Mouse (Mus musculus) midbrain, postnatal 0 days (tissue): Measurements from ENCODE around the gene 1700092M07Rik. TPM values are rescaled to one million over a fixed set of nuclear protein-coding genes. Genes with fewer than 3 reads are reported as not detected.
A peak's percentile ranks its signal among the peaks of the same experiment; 100 is the strongest.
"Not testable (repeated sequence)": the region's sequence is repeated elsewhere in the genome, so short reads cannot be mapped to it uniquely, and the experiment has no call there.

Experiments used
- ATAC-seq: fragments of 200-750 bp; cut with Nextera tagmentation; 2 replicates; pipeline ENCODE4 v1.8.0; 2017; ENCODE audit warnings: moderate number of reproducible peaks, mild to moderate bottlenecking, moderate TSS enrichment, moderate library complexity; ENCODE audit not compliant: low FRiP score
- DNase-seq: peaks from one replicate; pipeline ENCODE4 v3.0.0-alpha.2; 2015; ENCODE audit warnings: low spot score
- H3K27ac ChIP-seq: fragments of 300-500 bp; sonication (generic); 2 replicates; pipeline ENCODE4 v1.5.1; 2014; ENCODE audit warnings: low read depth, mild to moderate bottlenecking, low read length, mixed read lengths
- H3K27me3 ChIP-seq: fragments of 300-500 bp; sonication (generic); 2 replicates; pipeline ENCODE4 v1.6.1; 2014; ENCODE audit warnings: low read length, control low read depth, mixed read lengths; ENCODE audit not compliant: insufficient read depth
- H3K36me3 ChIP-seq: fragments of 300-500 bp; sonication (generic); 2 replicates; pipeline ENCODE4 v1.6.1; 2014; ENCODE audit warnings: low read length, control low read depth, mixed read lengths; ENCODE audit not compliant: insufficient read depth
- H3K4me1 ChIP-seq: fragments of 300-500 bp; sonication (generic); 2 replicates; pipeline ENCODE4 v1.6.1; 2014; ENCODE audit warnings: mild to moderate bottlenecking, control low read depth, antibody characterized with exemption, low read length, mixed read lengths; ENCODE audit not compliant: insufficient read depth
- H3K4me2 ChIP-seq: fragments of 300-500 bp; sonication (generic); 2 replicates; pipeline ENCODE4 v1.6.1; 2014; ENCODE audit warnings: low read depth, mild to moderate bottlenecking, low read length, mixed read lengths; ENCODE audit not compliant: poor library complexity, severe bottlenecking
- H3K4me3 ChIP-seq: fragments of 300-500 bp; sonication (generic); 2 replicates; pipeline ENCODE4 v1.5.1; 2014; ENCODE audit warnings: low read depth, mild to moderate bottlenecking, low read length, moderate library complexity
- H3K9ac ChIP-seq: fragments of 300-500 bp; sonication (generic); replicated peaks from 2 replicates; pipeline ENCODE4 v1.6.1; 2014; ENCODE audit warnings: mild to moderate bottlenecking, low read length, moderate library complexity, mixed read lengths; ENCODE audit not compliant: poor library complexity, severe bottlenecking
- H3K9me3 ChIP-seq: fragments of 300-500 bp; sonication (generic); 2 replicates; pipeline ENCODE4 v1.6.1; 2016; ENCODE audit warnings: low read length, control low read depth
- CTCF ChIP-seq: IDR thresholded peaks from 2 replicates; pipeline ENCODE4 v1.5.1; 2016; ENCODE audit warnings: antibody characterized with exemption, mild to moderate bottlenecking
- WGBS: fragments of 180-500 bp; shearing (Covaris S2); extraction: QIAGEN DNeasy Blood & Tissue Kit; methylation state at CpG from one replicate; pipeline ENCODE4 v1.1.7; 2014; 5-methylcytosine and 5-hydroxymethylcytosine counted together
- polyA plus RNA-seq: library from polyadenylated mRNA; unstranded; fragments of >200 nt; fragmentation: Nextera tagmentation; extraction: Ambion mirVana; gene quantifications from 2 replicates; pipeline ENCODE4 v1.2.1, GENCODE M21; 2015
- total RNA-seq: library from RNA; depleted of rRNA; stranded (reverse); fragments of >200 nt; gene quantifications from 2 replicates; pipeline ENCODE4 v1.2.3, GENCODE M21; 2014

1700092M07Rik gene
- total and polyA plus RNA-seq, 2 experiments from 2014 or later = 0.64 TPM; not detected in 1

- H3K27ac ChIP-seq = no peak overlapping the region
- no peaks in the 10 kb centered on the region for H3K27me3 ChIP-seq
- 71% methylated on average over 10 of the region's 10 CpGs for WGBS
- H3K9ac ChIP-seq = no peak overlapping the region
- TF ChIP-seq CTCF = peak; percentile 39
- ATAC-seq (no peak), DNase-seq (no peak)
- no peak overlapping the region for H3K4me2 ChIP-seq
- H3K4me3 ChIP-seq = no peak overlapping the region
- H3K36me3 ChIP-seq = peaks cover 7% of the 10 kb centered on the region; the same call in 1 of the 2 replicates
- H3K4me1 ChIP-seq = peaks cover 7% of the 10 kb centered on the region; the same call in 1 of the 2 replicates
- H3K9me3 ChIP-seq = no peaks in the 10 kb centered on the region
Measured at GRCm38 (mm10) chr19:8714653-8715481, 25.7 kb upstream of the 1700092M07Rik start.

- Histone ChIP-seq H3K4me1 (peaks cover 7% of the 10 kb centered on the region; the same call in 1 of the 2 replicates), H3K36me3 (no peaks in the 10 kb centered on the region), H3K9ac (no peak overlapping the region), H3K4me3 (no peak overlapping the region), H3K9me3 (no peaks in the 10 kb centered on the region), H3K27me3 (no peaks in the 10 kb centered on the region), H3K4me2 (no peak overlapping the region), H3K27ac (no peak overlapping the region)
- ATAC-seq (no peak), DNase-seq (no peak)
- 67% methylated on average over 10 of the region's 10 CpGs for WGBS
- TF ChIP-seq CTCF = no peak
Measured at GRCm38 (mm10) chr19:8715868-8716766, 24.4 kb upstream of the 1700092M07Rik start.

- no peaks in the 10 kb centered on the region for H3K9me3 ChIP-seq
- 74% methylated on average over 8 of the region's 10 CpGs for WGBS
- H3K27ac ChIP-seq = no peak overlapping the region
- TF ChIP-seq CTCF = no peak
- H3K4me1 ChIP-seq = peaks cover 4% of the 10 kb centered on the region
- no peak overlapping the region for H3K4me3 ChIP-seq
- ATAC-seq (no peak), DNase-seq (no peak)
- H3K36me3 ChIP-seq = no peaks in the 10 kb centered on the region
- H3K27me3 ChIP-seq = no peaks in the 10 kb centered on the region
- H3K9ac ChIP-seq = no peak overlapping the region
- H3K4me2 ChIP-seq = no peak overlapping the region
Measured at GRCm38 (mm10) chr19:8716767-8717475, 23.6 kb upstream of the 1700092M07Rik start.

GRCm38 (mm10) chr19:8718357-8718756 is 22.2 kb upstream of the 1700092M07Rik start:
- no peaks in the 10 kb centered on the region for H3K9me3 ChIP-seq
- 70% methylated on average over 3 of the region's 3 CpGs for WGBS

GRCm38 (mm10) chr19:8719037-8719436 is 21.5 kb upstream of the 1700092M07Rik start:
- H3K4me1 ChIP-seq, ATAC-seq, H3K27ac ChIP-seq, DNase-seq, H3K9ac ChIP-seq, H3K4me2 ChIP-seq, H3K9me3 ChIP-seq, H3K27me3 ChIP-seq, H3K36me3 ChIP-seq, H3K4me3 ChIP-seq: not testable (repeated sequence)
- peak; percentile 45 for TF ChIP-seq CTCF

More at GRCm38 (mm10) chr19:8718357-8718756, 22.2 kb upstream of the 1700092M07Rik start:
- Histone ChIP-seq H3K27ac (no peak overlapping the region), H3K36me3 (no peaks in the 10 kb centered on the region), H3K4me1 (no peaks in the 10 kb centered on the region; the same call in 1 of the 2 replicates), H3K9ac (no peak overlapping the region), H3K4me2 (no peak overlapping the region), H3K4me3 (no peak overlapping the region), H3K27me3 (no peaks in the 10 kb centered on the region)
- ATAC-seq (no peak), DNase-seq (peak; percentile 69)
- TF ChIP-seq CTCF = peak; percentile 81
